Mouse (Mus musculus): Measurements from ENCODE around the gene Carns1. TPM values are rescaled to one million over a fixed set of nuclear protein-coding genes. Genes with fewer than 3 reads are reported as not detected.
A peak's percentile ranks its signal among the peaks of the same experiment; 100 is the strongest.

The Carns1 gene
- polyA plus RNA-seq, 1 experiment from 2014 or later, result 4.2 TPM

DNA sequence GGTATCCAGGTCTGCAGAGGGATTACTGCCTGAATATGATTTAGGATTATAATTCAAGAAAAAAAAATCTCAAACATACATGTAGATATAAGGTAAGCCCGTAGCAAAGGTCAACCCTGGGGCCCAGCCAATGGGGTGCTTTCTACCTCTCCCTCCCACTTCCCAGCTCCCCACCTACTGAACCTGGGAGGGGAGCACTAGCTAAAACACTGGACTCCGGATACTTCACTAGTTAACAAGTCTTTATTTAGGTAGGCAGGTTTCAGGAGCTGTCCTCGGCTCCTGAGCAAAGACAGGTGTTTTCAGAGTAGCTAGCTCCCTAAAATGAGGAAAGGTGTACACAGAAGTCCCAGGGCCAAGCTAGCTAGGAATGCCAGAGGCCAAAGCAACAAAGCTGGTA is 11.2 kb downstream of the Carns1 start:
- H3K9me3 ChIP-seq, result no peaks in the 10 kb centered on the region
- H3K36me3 ChIP-seq, result peaks cover 20% of the 10 kb centered on the region
- no peak for ATAC-seq (replicated peaks)
- H3K4me1 ChIP-seq, result peaks cover 19% of the 10 kb centered on the region
- 81% methylated on average over 3 of the region's 3 CpGs for WGBS
- no peak overlapping the region for H3K4me2 ChIP-seq (replicated peaks)
- H3K4me3 ChIP-seq, result no peak overlapping the region
- H3K9ac ChIP-seq (replicated peaks), result no peak overlapping the region
- no peak overlapping the region for H3K27ac ChIP-seq (replicated peaks)
- H3K27me3 ChIP-seq, result no peaks in the 10 kb centered on the region

DNA sequence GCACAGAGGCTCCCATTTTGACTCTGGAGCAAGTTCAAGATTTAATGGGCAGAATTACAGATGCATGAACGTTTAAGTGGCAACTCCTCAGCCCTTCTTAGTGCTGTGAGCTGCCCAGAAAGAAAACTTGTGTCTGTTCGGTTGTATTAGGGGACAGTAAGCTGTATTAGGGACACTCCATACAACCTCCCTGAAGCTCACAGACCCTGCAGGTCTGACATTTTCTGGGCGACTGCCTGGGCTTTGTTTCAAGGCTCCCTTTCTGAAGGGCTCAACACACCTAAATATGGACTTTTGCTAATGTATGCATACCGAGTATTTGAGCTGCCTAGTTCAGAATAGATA is 11.8 kb downstream of the Carns1 start:
- Histone ChIP-seq H3K36me3 (peaks cover 26% of the 10 kb centered on the region), H3K27ac (replicated peaks) (peak overlapping the region; percentile 81), H3K27me3 (no peaks in the 10 kb centered on the region), H3K4me2 (replicated peaks) (peak overlapping the region; percentile 52), H3K4me3 (peak overlapping the region; percentile 75), H3K9me3 (no peaks in the 10 kb centered on the region), H3K4me1 (peaks cover 15% of the 10 kb centered on the region), H3K9ac (replicated peaks) (peak overlapping the region; percentile 44)
- ATAC-seq (replicated peaks), result peak; percentile 42; the same call in 1 of the 2 replicates
- WGBS, result 29% methylated on average over 4 of the region's 4 CpGs

DNA sequence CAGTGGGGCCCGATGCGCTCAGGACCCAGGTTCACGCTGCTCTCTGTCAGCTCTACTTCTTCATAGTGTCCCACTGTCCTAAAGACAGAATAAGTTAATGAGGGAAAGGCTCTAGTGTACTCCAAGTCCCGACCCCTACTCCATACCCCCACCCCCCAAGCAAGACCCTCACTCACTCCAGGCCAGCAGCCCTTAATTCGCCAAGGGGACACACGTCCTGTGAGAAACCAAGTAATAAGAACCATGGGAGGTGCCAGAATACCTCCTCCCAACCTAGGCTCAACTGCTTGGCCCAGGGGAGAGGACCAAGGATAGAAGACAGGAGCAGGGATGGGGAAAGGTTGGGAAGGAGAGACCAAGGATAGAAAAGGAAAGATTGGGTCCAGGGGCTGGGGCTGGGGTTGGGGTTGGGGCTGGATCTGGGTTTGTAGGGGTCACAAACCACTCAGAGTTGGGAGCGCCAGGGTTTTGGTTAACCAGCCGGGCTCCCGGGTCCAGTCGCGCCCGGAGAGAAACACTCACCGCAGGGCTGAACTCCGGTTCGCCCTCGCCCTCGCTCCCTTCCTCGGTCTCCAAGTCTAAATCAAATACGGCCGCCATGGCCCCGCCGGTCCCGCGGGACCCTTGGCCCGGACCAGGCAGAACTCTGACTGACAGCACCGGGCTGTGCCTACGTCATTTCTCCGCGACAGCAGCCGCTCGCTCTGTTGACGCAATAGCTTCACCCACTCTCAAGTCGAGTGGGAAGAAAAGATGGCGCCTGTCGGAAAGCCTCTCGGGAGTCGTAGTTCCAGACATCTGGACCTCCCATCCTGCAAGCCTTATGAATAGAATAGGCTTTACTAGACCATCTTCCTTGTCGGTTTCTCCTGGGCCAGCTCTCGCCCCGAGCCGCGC is 12.4 kb downstream of the Carns1 start, which contains the start of gene Rps6kb2:
Gene Rps6kb2, minus strand, starts transcription at position 709 of the 897 bp plus-strand sequence.
- Histone ChIP-seq H3K27me3 (no peaks in the 10 kb centered on the region), H3K4me2 (replicated peaks) (peak within 1 kb of the TSS; percentile 92), H3K9me3 (no peaks in the 10 kb centered on the region), H3K27ac (replicated peaks) (peak within 1 kb of the TSS; percentile 81), H3K4me1 (peaks cover 14% of the 10 kb centered on the region), H3K4me3 (peak within 1 kb of the TSS; percentile 75), H3K9ac (replicated peaks) (peak within 1 kb of the TSS; percentile 72), H3K36me3 (peaks cover 32% of the 10 kb centered on the region)
- WGBS, result 7% methylated on average over 42 of the region's 42 CpGs
- peak; percentile 93 for ATAC-seq (replicated peaks)

DNA sequence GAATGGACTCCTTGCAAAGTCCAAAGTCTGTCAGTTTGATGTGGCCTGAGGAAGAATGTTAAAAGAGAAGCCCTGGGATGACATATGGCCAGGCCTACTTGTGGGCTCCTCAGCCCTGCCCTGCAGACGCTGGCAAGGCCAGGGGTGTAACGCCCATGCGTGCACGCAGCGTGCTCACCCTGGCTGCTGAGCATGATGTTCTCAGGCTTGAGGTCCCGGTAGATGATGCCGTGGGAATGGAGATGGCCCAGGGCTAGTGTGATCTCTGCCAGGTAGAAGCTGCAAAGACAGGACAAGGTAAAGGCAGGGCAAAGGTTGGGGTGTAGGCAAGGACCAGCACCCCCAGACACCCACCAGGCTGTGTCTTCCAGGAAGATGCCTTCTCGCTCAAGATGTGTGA is 16.2 kb downstream of the Carns1 start:
- H3K36me3 ChIP-seq, result peaks cover 50% of the 10 kb centered on the region
- no peak overlapping the region for H3K4me2 ChIP-seq (replicated peaks)
- WGBS, result 98% methylated on average over 8 of the region's 8 CpGs
- no peak overlapping the region for H3K27ac ChIP-seq (replicated peaks)
- H3K4me1 ChIP-seq, result peaks cover 14% of the 10 kb centered on the region
- H3K9me3 ChIP-seq, result no peaks in the 10 kb centered on the region
- no peaks in the 10 kb centered on the region for H3K27me3 ChIP-seq
- H3K9ac ChIP-seq (replicated peaks), result no peak overlapping the region
- ATAC-seq (replicated peaks), result no peak
- no peak overlapping the region for H3K4me3 ChIP-seq

DNA sequence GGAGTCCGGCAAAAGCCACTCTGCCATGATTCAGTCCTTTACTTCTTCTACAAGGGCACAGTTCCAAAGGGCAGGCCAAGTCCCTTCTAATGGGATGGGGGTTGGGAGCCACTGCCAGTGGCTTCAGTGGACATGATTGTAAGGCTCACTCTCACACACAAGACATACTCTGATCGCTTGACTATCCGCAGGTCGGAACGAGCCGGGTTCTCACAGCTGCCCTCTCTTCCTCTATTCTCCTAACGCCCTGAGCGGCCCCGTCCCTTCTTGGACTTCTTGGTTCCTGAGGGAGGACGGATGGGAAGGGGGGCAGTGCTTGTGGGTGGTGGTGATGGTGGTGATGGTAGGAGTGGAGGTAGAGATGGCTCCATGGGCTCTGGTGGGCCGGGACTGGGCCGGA is 18.5 kb downstream of the Carns1 start:
- 92% methylated on average over 12 of the region's 12 CpGs for WGBS
- Histone ChIP-seq H3K9ac (replicated peaks) (no peak overlapping the region), H3K27ac (replicated peaks) (no peak overlapping the region), H3K9me3 (no peaks in the 10 kb centered on the region), H3K27me3 (no peaks in the 10 kb centered on the region), H3K4me1 (no peaks in the 10 kb centered on the region), H3K36me3 (peaks cover 50% of the 10 kb centered on the region), H3K4me3 (no peak overlapping the region), H3K4me2 (replicated peaks) (no peak overlapping the region)
- no peak for ATAC-seq (replicated peaks)

DNA sequence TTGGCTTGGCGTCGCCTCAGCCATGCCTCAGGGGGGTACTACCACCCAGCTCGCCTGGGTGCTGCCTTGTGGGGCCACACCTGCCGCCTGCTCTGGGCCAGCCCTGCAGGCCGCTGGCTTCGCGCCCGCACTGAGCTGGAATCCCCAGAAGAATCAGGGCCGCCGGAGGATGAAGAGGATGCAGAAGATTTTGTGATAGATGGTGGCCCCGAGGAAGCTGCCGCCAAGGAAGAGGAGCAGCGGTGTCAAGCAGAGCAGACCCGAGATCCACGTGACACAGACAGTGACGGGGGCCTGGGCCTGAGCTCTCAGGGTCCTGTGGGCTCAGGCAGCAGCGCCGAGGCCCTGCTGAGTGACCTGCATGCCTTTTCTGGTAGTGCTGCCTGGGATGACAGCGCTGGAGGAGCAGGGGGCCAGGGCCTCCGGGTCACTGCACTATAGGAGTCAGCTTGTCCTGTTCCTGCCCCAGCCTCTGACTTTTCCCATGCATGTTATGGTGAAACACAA is 19.2 kb downstream of the Carns1 start:
- Histone ChIP-seq H3K27ac (replicated peaks) (no peak overlapping the region), H3K27me3 (no peaks in the 10 kb centered on the region), H3K4me3 (no peak overlapping the region), H3K9ac (replicated peaks) (no peak overlapping the region), H3K36me3 (peaks cover 48% of the 10 kb centered on the region), H3K9me3 (no peaks in the 10 kb centered on the region), H3K4me2 (replicated peaks) (no peak overlapping the region), H3K4me1 (no peaks in the 10 kb centered on the region)
- WGBS, result 68% methylated on average over 20 of the region's 20 CpGs
- ATAC-seq (replicated peaks), result no peak

DNA sequence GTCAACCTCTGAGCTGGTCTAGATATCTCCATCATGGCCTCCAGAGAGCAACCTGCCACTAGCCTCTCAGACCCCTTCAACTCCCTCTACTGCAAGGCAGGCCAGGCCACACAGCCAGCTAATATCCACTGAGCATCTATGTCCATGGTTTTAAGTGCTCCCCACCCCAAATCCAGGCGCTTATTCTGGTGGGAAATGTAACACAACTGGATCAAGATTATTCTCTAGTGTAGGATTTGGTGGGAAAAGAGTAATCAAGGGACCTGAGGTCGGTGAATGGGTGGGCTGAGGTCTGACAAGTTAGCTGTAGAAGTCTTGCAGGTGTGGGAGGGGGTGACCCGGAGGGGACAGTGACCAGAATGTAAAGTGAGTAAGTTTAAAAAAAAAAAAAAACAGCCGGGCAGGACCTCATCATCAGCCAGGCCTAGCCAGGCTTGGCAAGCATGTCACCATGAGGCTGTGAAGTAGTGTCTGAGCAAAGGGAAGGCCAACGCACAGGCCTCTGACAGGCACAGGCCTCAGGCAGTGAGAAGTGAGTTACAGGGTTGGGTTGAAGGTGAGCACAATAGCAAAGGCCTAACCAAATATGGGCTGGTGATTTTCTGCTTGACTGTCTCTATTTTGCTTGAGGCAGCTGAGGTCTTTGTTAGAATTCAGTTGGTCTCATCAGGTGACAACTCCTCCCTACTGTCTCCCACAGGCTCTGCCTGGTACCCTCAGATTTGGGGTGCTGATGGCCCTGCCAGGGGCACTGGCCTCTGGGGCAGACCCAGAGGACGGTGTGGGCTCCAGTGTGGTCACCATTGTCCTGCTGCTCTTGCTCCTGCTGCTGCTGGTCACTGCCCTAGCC is 19.8 kb downstream of the Carns1 start:
- Histone ChIP-seq H3K36me3 (peaks cover 45% of the 10 kb centered on the region), H3K27me3 (no peaks in the 10 kb centered on the region), H3K9me3 (no peaks in the 10 kb centered on the region), H3K9ac (replicated peaks) (no peak overlapping the region), H3K4me2 (replicated peaks) (no peak overlapping the region), H3K4me3 (no peak overlapping the region), H3K27ac (replicated peaks) (no peak overlapping the region; the same call in 1 of the 2 replicates), H3K4me1 (no peaks in the 10 kb centered on the region)
- no peak for ATAC-seq (replicated peaks)
- 71% methylated on average over 6 of the region's 6 CpGs for whole genome bisulfite sequencing

DNA sequence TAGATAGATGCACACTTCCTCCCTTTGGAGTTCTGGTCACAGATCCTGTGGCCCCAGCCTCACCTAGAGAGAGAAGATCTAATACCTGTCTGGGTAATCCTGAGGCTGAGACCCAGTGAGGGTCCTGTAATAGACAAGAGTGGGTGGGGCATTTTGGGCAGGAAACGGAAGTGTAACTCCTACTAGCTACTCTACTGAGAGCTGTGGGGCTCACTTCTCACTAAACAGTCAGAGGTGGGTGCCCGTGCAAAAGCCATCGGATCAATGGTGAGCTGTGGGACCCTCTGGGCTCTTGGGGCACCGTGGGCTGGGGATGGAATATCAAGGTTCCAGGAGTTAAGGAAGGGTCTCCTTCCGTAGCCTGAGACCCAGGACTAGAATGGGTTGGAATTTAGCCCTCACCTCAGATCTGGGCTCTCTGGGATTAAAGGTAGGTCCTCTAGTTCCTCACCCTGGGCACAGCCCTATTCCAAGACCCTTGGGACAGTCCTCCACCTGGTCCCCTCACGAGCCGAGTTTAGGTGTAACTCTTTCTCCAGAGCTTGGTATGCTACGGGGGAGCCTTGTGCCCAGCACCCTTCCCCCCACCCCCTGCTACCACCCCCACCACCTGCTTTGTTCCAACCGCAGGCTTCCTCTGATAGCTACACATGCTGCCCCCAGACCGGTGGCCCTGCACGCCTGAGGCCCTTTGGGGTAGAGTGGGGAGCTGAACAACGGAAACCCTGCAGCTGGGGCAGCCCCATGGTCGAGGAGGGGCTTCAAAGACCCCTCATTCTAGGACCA is 20.6 kb downstream of the Carns1 start:
- Histone ChIP-seq H3K4me1 (peaks cover 7% of the 10 kb centered on the region), H3K4me2 (replicated peaks) (no peak overlapping the region), H3K9me3 (no peaks in the 10 kb centered on the region), H3K27me3 (no peaks in the 10 kb centered on the region), H3K36me3 (peaks cover 41% of the 10 kb centered on the region), H3K4me3 (no peak overlapping the region), H3K9ac (replicated peaks) (no peak overlapping the region), H3K27ac (replicated peaks) (no peak overlapping the region)
- ATAC-seq (replicated peaks), result no peak
- 84% methylated on average over 13 of the region's 13 CpGs for WGBS

DNA sequence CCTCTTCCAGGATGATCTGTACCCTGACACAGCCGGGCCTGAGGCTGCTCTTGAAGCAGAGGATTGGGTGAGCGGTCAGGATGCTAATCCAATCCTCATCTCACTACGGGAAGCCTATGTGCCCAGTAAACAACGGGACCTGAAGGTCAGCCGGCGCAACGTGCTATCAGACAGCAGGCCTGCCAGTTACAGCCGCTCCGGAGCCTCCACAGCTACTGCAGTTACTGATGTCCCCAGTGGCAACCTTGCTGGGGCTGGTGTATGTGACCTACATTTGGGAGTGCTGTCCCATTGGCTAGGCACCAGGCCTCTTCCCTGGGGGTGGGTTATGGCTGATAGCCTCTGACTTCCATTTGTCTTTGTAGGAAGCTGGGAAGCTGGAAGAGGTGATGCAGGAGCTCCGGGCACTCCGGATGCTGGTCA is 22.0 kb downstream of the Carns1 start, which contains the start of gene Ptprcap:
Gene Ptprcap, plus strand, starts transcription at position 373 of the 423 bp plus-strand sequence.
- Histone ChIP-seq H3K9me3 (no peaks in the 10 kb centered on the region), H3K27me3 (no peaks in the 10 kb centered on the region), H3K4me3 (no peak within 1 kb of the TSS), H3K27ac (replicated peaks) (no peak within 1 kb of the TSS), H3K4me1 (peaks cover 16% of the 10 kb centered on the region), H3K9ac (replicated peaks) (no peak within 1 kb of the TSS), H3K36me3 (peaks cover 27% of the 10 kb centered on the region), H3K4me2 (replicated peaks) (no peak within 1 kb of the TSS)
- ATAC-seq (replicated peaks), result no peak
- 80% methylated on average over 11 of the region's 11 CpGs for WGBS

DNA sequence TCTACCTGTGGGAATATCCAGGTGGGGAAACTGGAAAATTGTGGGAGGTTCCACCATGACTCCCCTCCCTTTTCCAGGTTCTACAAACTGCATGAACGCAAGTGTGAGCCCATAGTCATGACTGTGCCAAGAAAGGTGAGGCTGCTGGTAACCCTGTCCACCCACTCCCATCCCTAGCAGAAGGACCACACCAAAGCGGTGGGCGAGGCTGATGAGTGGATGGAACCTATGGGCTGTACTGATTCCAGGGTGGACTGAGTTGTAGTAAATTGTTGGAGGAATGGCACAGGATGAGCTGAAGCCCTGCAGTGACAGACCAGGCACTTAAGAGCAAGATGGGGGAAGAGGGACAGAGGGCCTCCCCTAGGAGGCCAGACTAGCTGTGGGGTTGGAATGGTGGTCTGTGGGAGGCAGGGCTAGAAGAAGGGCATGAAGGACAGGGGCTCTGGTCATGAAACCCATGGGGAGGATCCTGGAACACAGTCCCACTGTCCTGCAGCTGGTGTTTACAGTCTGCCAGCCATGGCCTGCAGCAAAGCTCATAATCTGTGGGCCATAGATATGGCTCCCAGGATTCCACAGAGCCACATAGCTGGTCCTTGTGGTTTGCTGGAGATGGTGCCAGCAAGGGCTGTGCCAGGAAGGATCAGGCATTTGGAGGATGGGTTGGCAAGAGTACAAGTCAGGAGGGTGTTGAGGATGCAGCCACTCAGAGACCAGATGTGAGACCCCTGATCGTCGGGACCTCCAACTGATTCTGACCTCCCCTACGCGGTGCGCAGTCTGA is 22.6 kb downstream of the Carns1 start:
- H3K4me2 ChIP-seq (replicated peaks), result no peak overlapping the region
- H3K9me3 ChIP-seq, result no peaks in the 10 kb centered on the region
- H3K4me3 ChIP-seq, result no peak overlapping the region
- no peak overlapping the region for H3K27ac ChIP-seq (replicated peaks)
- H3K9ac ChIP-seq (replicated peaks), result no peak overlapping the region
- no peak for ATAC-seq (replicated peaks)
- peaks cover 21% of the 10 kb centered on the region for H3K36me3 ChIP-seq
- H3K27me3 ChIP-seq, result no peaks in the 10 kb centered on the region
- peaks cover 22% of the 10 kb centered on the region for H3K4me1 ChIP-seq
- WGBS, result 93% methylated on average over 8 of the region's 8 CpGs

DNA sequence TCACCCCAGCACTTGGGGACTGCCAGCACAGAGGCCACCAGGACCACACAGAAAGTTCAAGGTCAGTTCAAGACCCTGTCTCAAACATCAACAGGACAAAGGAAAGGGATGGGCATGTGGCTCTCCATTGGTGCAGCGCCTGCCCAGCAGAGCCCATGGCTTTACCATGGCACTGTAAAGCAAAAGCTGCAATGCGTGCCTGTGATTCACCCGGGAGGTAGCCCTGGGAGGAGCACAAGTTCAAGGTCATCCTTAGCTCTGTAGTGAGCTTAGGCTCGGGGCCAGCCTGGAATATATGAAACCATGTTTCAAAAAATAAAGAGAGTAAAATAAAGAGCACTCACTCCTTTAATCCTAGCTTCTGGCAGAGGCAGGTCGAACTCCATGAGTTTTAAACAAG is 23.4 kb downstream of the Carns1 start:
- H3K4me1 ChIP-seq, result peaks cover 24% of the 10 kb centered on the region
- no peaks in the 10 kb centered on the region for H3K27me3 ChIP-seq
- peaks cover 14% of the 10 kb centered on the region for H3K36me3 ChIP-seq
- ATAC-seq (replicated peaks), result no peak
- no peak overlapping the region for H3K27ac ChIP-seq (replicated peaks)
- 91% methylated on average over 5 of the region's 5 CpGs for WGBS
- no peaks in the 10 kb centered on the region for H3K9me3 ChIP-seq
- H3K4me2 ChIP-seq (replicated peaks), result no peak overlapping the region
- no peak overlapping the region for H3K9ac ChIP-seq (replicated peaks)
- H3K4me3 ChIP-seq, result no peak overlapping the region
